Mouse (Mus musculus): Measurements from ENCODE around the gene Tbce. TPM values are rescaled to one million over a fixed set of nuclear protein-coding genes. Genes with fewer than 3 reads are reported as not detected.

Gene Tbce
- total and polyA plus RNA-seq, 3 experiments: 27.2 to 82.1 (median 54.4) TPM

GRCm38 (mm10) chr13:14018283-14018682, 21.2 kb downstream of the Tbce start:
- TF ChIP-seq PAX5 (IDR thresholded peaks at IDR 0.05; ENCODE audit: low read length): no peak
- TF ChIP-seq USF1 (IDR thresholded peaks at IDR 0.05; ENCODE audit: low read depth, low read length): no peak
- no peak for TF ChIP-seq CTCF (conservative IDR thresholded peaks at IDR 0.05 in 1 of 2, IDR thresholded peaks at IDR 0.05 in 1 of 2; ENCODE audit: low read depth in 2 of 2, low read length in 2 of 2)
- no peak for TF ChIP-seq JUN (IDR thresholded peaks at IDR 0.05; ENCODE audit: insufficient read depth, low read depth, low read length)
- TF ChIP-seq BHLHE40 (IDR thresholded peaks at IDR 0.05; ENCODE audit: low read depth, low read length): no peak
- TF ChIP-seq RAD21 (IDR thresholded peaks at IDR 0.05; ENCODE audit: low read depth, low read length): no peak
- no peak for TF ChIP-seq MAX (IDR thresholded peaks at IDR 0.05; ENCODE audit: low read length)
- no peak for TF ChIP-seq NELFE (IDR thresholded peaks at IDR 0.05; ENCODE audit: low read depth, low read length)
- TF ChIP-seq MYC (IDR thresholded peaks at IDR 0.05; ENCODE audit: low read depth, low read length): no peak
- TF ChIP-seq E2F4 (IDR thresholded peaks at IDR 0.05; ENCODE audit: insufficient replicate concordance, low read depth, low read length): no peak
- no peak for TF ChIP-seq ZKSCAN1 (IDR thresholded peaks at IDR 0.05; ENCODE audit: borderline replicate concordance, low read depth, low read length)
- no peak for TF ChIP-seq CHD1 (IDR thresholded peaks at IDR 0.05; ENCODE audit: low read depth, low read length)
- TF ChIP-seq UBTF (IDR thresholded peaks at IDR 0.05; ENCODE audit: low read depth, low read length): no peak
- no peak for TF ChIP-seq HCFC1 (IDR thresholded peaks at IDR 0.05; ENCODE audit: low read depth, low read length)
- TF ChIP-seq MAFK (IDR thresholded peaks at IDR 0.05; ENCODE audit: insufficient replicate concordance, low read length): no peak
- TF ChIP-seq CHD2 (IDR thresholded peaks at IDR 0.05; ENCODE audit: low read length): no peak
- TF ChIP-seq POLR2AphosphoS2 (IDR thresholded peaks at IDR 0.05; ENCODE audit: low read depth, low read length): no peak
- no peak for TF ChIP-seq POLR2A (IDR thresholded peaks at IDR 0.05; ENCODE audit: low read depth, low read length)
- H3K4me2 ChIP-seq (ENCODE audit: insufficient read depth, low read depth, poor library complexity, severe bottlenecking): no peak overlapping the region
- no peaks in the 10 kb centered on the region; the same call in 1 of the 2 replicates for H3K79me2 ChIP-seq (replicated peaks; ENCODE audit: control insufficient read depth, extremely low read depth, insufficient read depth, poor library complexity, severe bottlenecking)
- H3K27ac ChIP-seq (ENCODE audit: insufficient read depth, low read depth): no peak overlapping the region; the same call in 1 of the 2 replicates
- no peak overlapping the region for H3K4me3 ChIP-seq (replicated peaks in 1 of 3; ENCODE audit: low read depth in 2 of 3, low read length in 2 of 3, poor library complexity in 1 of 3)
- no peaks in the 10 kb centered on the region for H3K4me1 ChIP-seq (ENCODE audit: control insufficient read depth in 1 of 2, insufficient read depth in 2 of 2)
- in situ Hi-C loops (cut with MboI; ENCODE audit: low pct_ligation_motif_present, low pct_unique_long_range_greater_than_20kb, low sequenced_read_pairs) (no loop called here), dilution Hi-C loops (cut with MboI; ENCODE audit: extremely low pct_ligation_motif_present, extremely low pct_unique_long_range_greater_than_20kb, low sequenced_read_pairs) (no loop called here)
- no peaks in the 10 kb centered on the region for H3K27me3 ChIP-seq (replicated peaks)
- no peaks in the 10 kb centered on the region for H3K9me3 ChIP-seq (replicated peaks; ENCODE audit: low read length)
- peaks cover 38 to 59% of the 10 kb centered on the region in 2 experiments for H3K36me3 ChIP-seq (replicated peaks in 1 of 2; ENCODE audit: control insufficient read depth in 1 of 2, insufficient read depth in 1 of 2, low read length in 1 of 2)
- H3K9ac ChIP-seq (ENCODE audit: insufficient read depth, low read depth): no peak overlapping the region
- no peak for DNase-seq (ENCODE audit: extremely low read depth)

- no peak overlapping the region for H3K4me2 ChIP-seq (ENCODE audit: insufficient read depth, low read depth, poor library complexity, severe bottlenecking)
- no peaks in the 10 kb centered on the region; the same call in 1 of the 2 replicates for H3K79me2 ChIP-seq (replicated peaks; ENCODE audit: control insufficient read depth, extremely low read depth, insufficient read depth, poor library complexity, severe bottlenecking)
- TF ChIP-seq RCOR1 (conservative IDR thresholded peaks at IDR 0.05; ENCODE audit: low read depth, low read length) (no peak), MAX (IDR thresholded peaks at IDR 0.05; ENCODE audit: low read length) (no peak), HCFC1 (IDR thresholded peaks at IDR 0.05; ENCODE audit: low read depth, low read length) (no peak), ETS1 (conservative IDR thresholded peaks at IDR 0.05; ENCODE audit: low read depth, low read length) (no peak), CHD2 (IDR thresholded peaks at IDR 0.05; ENCODE audit: low read length) (no peak), SMC3 (IDR thresholded peaks at IDR 0.05; ENCODE audit: low read depth, low read length) (no peak), TBP (conservative IDR thresholded peaks at IDR 0.05; ENCODE audit: low read depth, low read length) (no peak), CTCF (conservative IDR thresholded peaks at IDR 0.05 in 1 of 2, IDR thresholded peaks at IDR 0.05 in 1 of 2; ENCODE audit: low read depth in 2 of 2, low read length in 2 of 2) (no peak), JUN (IDR thresholded peaks at IDR 0.05; ENCODE audit: insufficient read depth, low read depth, low read length) (no peak), JUND (conservative IDR thresholded peaks at IDR 0.05; ENCODE audit: low read depth, low read length) (no peak), MAZ (IDR thresholded peaks at IDR 0.05; ENCODE audit: low read depth, low read length) (no peak)
- dilution Hi-C loops (cut with MboI; ENCODE audit: extremely low pct_ligation_motif_present, extremely low pct_unique_long_range_greater_than_20kb, low sequenced_read_pairs): no loop called here
- in situ Hi-C loops (cut with MboI; ENCODE audit: low pct_ligation_motif_present, low pct_unique_long_range_greater_than_20kb, low sequenced_read_pairs): no loop called here
- DNase-seq (ENCODE audit: extremely low read depth): no peak
- no peak overlapping the region for H3K9ac ChIP-seq (ENCODE audit: insufficient read depth, low read depth)
- peaks cover 3 to 9% of the 10 kb centered on the region in 2 experiments; a peak in 2 of 4 replicates for H3K4me1 ChIP-seq (ENCODE audit: control insufficient read depth in 1 of 2, insufficient read depth in 2 of 2)
- H3K27ac ChIP-seq (ENCODE audit: insufficient read depth, low read depth): no peak overlapping the region
- no peak overlapping the region for H3K4me3 ChIP-seq (replicated peaks in 1 of 3; ENCODE audit: low read depth in 2 of 3, low read length in 2 of 3, poor library complexity in 1 of 3)
- no peaks in the 10 kb centered on the region for H3K27me3 ChIP-seq (replicated peaks)
- peaks cover 54 to 81% of the 10 kb centered on the region in 2 experiments for H3K36me3 ChIP-seq (replicated peaks in 1 of 2; ENCODE audit: control insufficient read depth in 1 of 2, insufficient read depth in 1 of 2, low read length in 1 of 2)
- H3K9me3 ChIP-seq (replicated peaks; ENCODE audit: low read length): no peaks in the 10 kb centered on the region
Measured at GRCm38 (mm10) chr13:14015609-14016008, 23.8 kb downstream of the Tbce start.
